Comparison of ENCODE assay signal across 9 mouse cellular contexts in genomic region chr4:119852483-119852882, GRCm38 (mm10).
A peak's percentile ranks its signal among the peaks of the same experiment; 100 is the strongest.
DNase-seq lines count a peak whose midpoint lies in the region; ATAC-seq lines count a peak whose summit lies in the region.
"Had no signal": no experiment of that assay in that cellular context is flagged by ENCODE, and none has a peak within 500 bp of the region (broad histone marks: within the 10 kb centered on the region; RNA-seq: fewer than 3 reads in every experiment).

No protein-coding gene starts in this region.

- no peak overlapping the region for H3K4me2 ChIP-seq in neural tube, embryonic 15.5 days

- H3K9ac ChIP-seq in neural tube, embryonic 15.5 days (replicated peaks) = no peak overlapping the region

- H3K36me3 ChIP-seq in neural tube, embryonic 15.5 days = no peaks in the 10 kb centered on the region

- intact Hi-C loops in heart, postnatal 36 days (cut with DNase I) = no loop called here

- WGBS in neural tube, embryonic 15.5 days = 72% methylated on average over 8 of the region's 8 CpGs

- no peaks in the 10 kb centered on the region for H3K27me3 ChIP-seq in neural tube, embryonic 15.5 days (replicated peaks)

- no peak overlapping the region for H3K4me3 ChIP-seq in neural tube, embryonic 15.5 days (replicated peaks)

- peak; percentile 48 to 59 for DNase-seq in cerebellum, postnatal 10 days
- DNase-seq in cerebellum, postnatal 4 days (ENCODE audit: low spot score in 2 of 2) = no peak
- DNase-seq in NIH3T3 (ENCODE audit: low read depth) = peak; percentile 42
- DNase-seq in heart, postnatal 36 days = peak; percentile 54 to 65
- DNase-seq in lung, postnatal 25 days (ENCODE audit: low spot score) = peak; percentile 80
- DNase-seq in T-cell, adult 2 months (ENCODE audit: low spot score) = no peak
- DNase-seq in frontal cortex, postnatal 25 days (ENCODE audit: low spot score in 2 of 2) = no peak
- DNase-seq: layer of hippocampus, adult 9-11 months had no signal

- no peaks in the 10 kb centered on the region for H3K9me3 ChIP-seq in neural tube, embryonic 15.5 days (replicated peaks)

- no peak for ATAC-seq in neural tube, embryonic 15.5 days (ENCODE audit: low FRiP score)

- no peak overlapping the region for H3K27ac ChIP-seq in neural tube, embryonic 15.5 days (replicated peaks)

- peaks cover 9% of the 10 kb centered on the region for H3K4me1 ChIP-seq in neural tube, embryonic 15.5 days

Comparison
In these comparisons a context has a peak if more than half of its experiments do, and no peak if none do; other contexts are left out.
1. DNase-seq: peak in cerebellum, postnatal 10 days (2 of 2), NIH3T3 (single experiment), heart, postnatal 36 days (2 of 2) and lung, postnatal 25 days (single experiment); none in cerebellum, postnatal 4 days (0 of 2), T-cell, adult 2 months (single experiment) and frontal cortex, postnatal 25 days (0 of 2).